Mouse (Mus musculus) urinary bladder, postnatal 10 days (tissue): Measurements from ENCODE around the gene Bbof1.

Source experiments
- DNase-seq: peaks from one replicate; pipeline ENCODE4 v3.0.0; 2022; ENCODE audit warnings: low spot score

Bbof1 gene

GRCm38 (mm10) chr12:84408819-84409507, at the start of gene Bbof1, which contains the start of gene Entpd5:
TSS of gene Bbof1 (plus strand) at chr12:84409071.
TSS of gene Entpd5 (minus strand) at chr12:84409029.
- peak; percentile 51 for DNase-seq

GRCm38 (mm10) chr12:84361555-84362489, 47.0 kb upstream of the Bbof1 start, which contains the start of the genes Coq6 and Fam161b:
TSS of gene Coq6 (plus strand) at chr12:84361657.
TSS of gene Fam161b (minus strand) at chr12:84361833.
- DNase-seq, result peak; percentile 69

GRCm38 (mm10) chr12:84362872-84363271, 46.0 kb upstream of the Bbof1 start:
- DNase-seq, result no peak

- DNase-seq, result no peak
These were observed 44.6 kb upstream of the Bbof1 start for GRCm38 (mm10) chr12:84364291-84364690.

GRCm38 (mm10) chr12:84365137-84365536, 43.7 kb upstream of the Bbof1 start:
- no peak for DNase-seq

- DNase-seq, result no peak
These were observed 41.9 kb upstream of the Bbof1 start for GRCm38 (mm10) chr12:84366971-84367370.

- no peak for DNase-seq
These were observed 37.2 kb upstream of the Bbof1 start for GRCm38 (mm10) chr12:84371647-84372046.

GRCm38 (mm10) chr12:84373831-84374481, 34.9 kb upstream of the Bbof1 start:
- DNase-seq, result no peak

GRCm38 (mm10) chr12:84382369-84382768, 26.5 kb upstream of the Bbof1 start:
- no peak for DNase-seq

- no peak for DNase-seq
These were observed 24.2 kb upstream of the Bbof1 start for GRCm38 (mm10) chr12:84384644-84385081.

- DNase-seq, result no peak
These were observed 23.5 kb upstream of the Bbof1 start for GRCm38 (mm10) chr12:84385408-84385807.

GRCm38 (mm10) chr12:84388097-84388496, 20.8 kb upstream of the Bbof1 start:
- DNase-seq, result no peak

- no peak for DNase-seq
These were observed 20.0 kb upstream of the Bbof1 start for GRCm38 (mm10) chr12:84388774-84389400.

GRCm38 (mm10) chr12:84390336-84390735, 18.5 kb upstream of the Bbof1 start:
- DNase-seq, result no peak

- DNase-seq, result no peak
These were observed 16.2 kb upstream of the Bbof1 start for GRCm38 (mm10) chr12:84392681-84393080.

- no peak for DNase-seq
These were observed 15.0 kb upstream of the Bbof1 start for GRCm38 (mm10) chr12:84393847-84394246.

- no peak for DNase-seq
These were observed 11.8 kb upstream of the Bbof1 start for GRCm38 (mm10) chr12:84396947-84397679.

GRCm38 (mm10) chr12:84397685-84398084, 11.2 kb upstream of the Bbof1 start:
- DNase-seq, result no peak

GRCm38 (mm10) chr12:84398629-84399028, 10.2 kb upstream of the Bbof1 start:
- no peak for DNase-seq

- no peak for DNase-seq
These were observed 9.7 kb upstream of the Bbof1 start for GRCm38 (mm10) chr12:84399135-84399534.

- DNase-seq, result no peak
These were observed 9.2 kb upstream of the Bbof1 start for GRCm38 (mm10) chr12:84399663-84400062.
